Mouse (Mus musculus) liver, embryonic 14 days (tissue): ENCODE data around the gene Bag1. TPM values are rescaled to one million over a fixed set of nuclear protein-coding genes. Genes with fewer than 3 reads are reported as not detected.

ENCODE experiments used
- polyA plus RNA-seq: library from polyadenylated mRNA; depleted of rRNA; stranded (reverse); fragments of >200 nt; gene quantifications from 2 replicates; pipeline ENCODE4 v1.2.3, GENCODE M21; 2012; rRNA removed

Gene Bag1
- polyA plus RNA-seq: 67.2 and 68.6 TPM in 2 replicates

GRCm38 (mm10) chr4:40948160-40948708, at the start of gene Bag1, which contains the start of gene Chmp5:
Gene Bag1, minus strand, starts transcription at chr4:40948294.
Gene Chmp5, plus strand, starts transcription at chr4:40948407.

GRCm38 (mm10) chr4:40970842-40971701, 23.0 kb upstream of the Bag1 start, which contains the start of gene Nfx1:
Gene Nfx1, plus strand, starts transcription at chr4:40970906.

GRCm38 (mm10) chr4:40919785-40920184, 28.3 kb downstream of the Bag1 start, which contains the start of gene Spink4:
Gene Spink4, plus strand, starts transcription at chr4:40920052.

Other genes with a start within 250 kb of the Bag1 start
- gene Aptx, start 245.1 kb downstream of the Bag1 start, polyA plus RNA-seq: 4.7 and 5.0 TPM in 2 replicates
- 36.0 and 42.5 TPM in 2 replicates for gene Dnaja1, start 226.1 kb downstream of the Bag1 start, polyA plus RNA-seq
- gene Smu1, start 190.4 kb downstream of the Bag1 start, polyA plus RNA-seq: 36.6 and 43.6 TPM in 2 replicates
- gene B4galt1, start 94.3 kb downstream of the Bag1 start, polyA plus RNA-seq: 13.7 and 16.4 TPM in 2 replicates
- 0.37 and 1.0 TPM in 2 replicates for gene Spink4, start 28.2 kb downstream of the Bag1 start, polyA plus RNA-seq
- gene Chmp5, start 113 bp upstream of the Bag1 start, polyA plus RNA-seq: 26.9 and 30.2 TPM in 2 replicates
- 22.8 and 25.0 TPM in 2 replicates for gene Nfx1, start 22.6 kb upstream of the Bag1 start, polyA plus RNA-seq
- gene Aqp7, start 99.8 kb upstream of the Bag1 start, polyA plus RNA-seq: 1.1 TPM in 2 replicates
- gene Aqp3, start 149.9 kb upstream of the Bag1 start, polyA plus RNA-seq: 13.0 and 13.2 TPM in 2 replicates
- 7.8 and 9.2 TPM in 2 replicates for gene Nol6, start 176.2 kb upstream of the Bag1 start, polyA plus RNA-seq
- gene Ube2r2, start 187.4 kb upstream of the Bag1 start, polyA plus RNA-seq: 46.9 and 48.6 TPM in 2 replicates